Mouse (Mus musculus): ENCODE data around the gene Ext2.

Gene Ext2

DNA sequence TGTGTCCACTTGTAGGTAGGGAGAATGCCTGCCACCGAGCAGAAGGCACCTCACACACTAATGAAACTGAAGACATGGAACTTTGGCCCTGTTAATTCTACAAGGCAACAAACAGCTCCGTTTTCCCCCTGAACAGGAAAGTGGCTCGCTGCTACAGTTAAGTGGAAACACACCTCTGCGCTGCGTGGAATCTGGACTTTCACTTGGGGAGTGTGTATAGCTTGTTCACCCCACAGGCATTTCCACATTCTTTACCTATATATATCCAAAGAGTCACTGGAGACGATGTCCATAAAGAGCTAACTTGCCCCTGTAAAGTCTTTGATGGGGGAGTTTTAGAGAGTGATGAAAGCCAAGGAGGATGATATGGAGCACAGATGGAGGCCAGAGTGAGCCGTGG is 89.7 kb downstream of the Ext2 start:
- DNase-seq, result no peak

DNA sequence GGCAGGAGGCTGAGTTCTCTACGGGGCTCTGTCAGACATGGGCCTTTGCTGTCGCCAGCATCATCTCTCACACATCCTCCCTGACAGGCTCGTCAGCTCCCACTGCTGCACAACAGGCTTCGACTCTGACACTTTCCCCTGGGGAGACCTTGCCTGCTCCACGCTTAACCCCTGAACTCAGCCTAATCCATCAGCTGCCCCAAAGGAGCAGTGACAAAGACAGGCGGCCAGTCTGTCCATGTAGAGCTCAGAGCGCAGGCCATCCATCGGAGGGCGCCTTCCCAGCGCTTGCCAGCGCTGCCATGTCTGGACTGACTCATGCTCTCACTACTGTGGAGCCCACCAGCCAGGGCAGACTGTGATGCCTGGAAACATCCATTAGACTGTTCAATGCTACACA is 92.8 kb downstream of the Ext2 start:
- DNase-seq, result no peak

DNA sequence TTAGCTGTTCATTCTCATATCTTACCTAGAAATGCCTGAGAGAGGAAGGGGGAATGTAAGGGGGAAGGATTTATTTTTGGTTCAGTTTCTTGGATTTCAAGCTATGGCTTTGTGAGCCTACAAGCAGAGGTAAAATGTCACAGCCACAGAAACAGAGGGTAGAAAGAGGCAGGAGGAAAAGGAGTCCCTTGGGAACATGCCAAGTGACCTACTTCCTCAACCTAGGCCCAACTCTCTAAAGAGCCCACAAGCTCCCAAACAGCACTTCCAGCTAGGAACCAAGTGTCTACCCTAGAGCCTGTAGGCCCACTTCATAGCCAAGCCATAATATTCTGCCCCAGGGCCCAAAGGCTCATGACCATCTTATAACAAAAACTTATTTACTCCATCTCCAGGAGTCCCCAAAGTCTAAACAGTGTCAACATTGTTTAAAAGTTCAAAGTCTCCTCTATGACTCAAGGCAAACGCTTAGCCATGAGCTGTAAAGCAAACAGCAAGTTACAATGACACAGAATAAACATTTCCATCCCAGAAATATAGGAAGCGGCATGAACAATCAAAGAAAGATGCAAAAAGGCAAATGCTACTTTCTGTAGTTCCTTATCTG is 99.1 kb downstream of the Ext2 start:
- DNase-seq, result no peak

DNA sequence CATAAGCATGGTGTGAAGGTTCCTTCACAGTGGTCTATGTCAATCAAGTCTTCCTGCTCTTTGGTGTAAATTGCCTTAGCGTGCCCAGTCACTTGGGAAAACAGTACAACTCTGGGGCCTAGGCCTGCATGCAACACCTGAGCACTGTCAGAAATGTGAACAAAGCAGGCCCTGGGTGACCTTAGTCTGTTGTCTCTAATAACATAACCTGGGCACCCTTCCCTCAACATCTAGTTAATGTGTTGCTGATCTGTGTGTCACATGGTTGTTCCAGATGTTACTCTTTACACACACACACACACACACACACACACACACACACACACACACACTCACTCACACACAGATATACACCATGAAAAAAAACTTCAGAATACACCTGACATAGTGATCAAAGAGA is 101.4 kb downstream of the Ext2 start:
- no peak for DNase-seq

DNA sequence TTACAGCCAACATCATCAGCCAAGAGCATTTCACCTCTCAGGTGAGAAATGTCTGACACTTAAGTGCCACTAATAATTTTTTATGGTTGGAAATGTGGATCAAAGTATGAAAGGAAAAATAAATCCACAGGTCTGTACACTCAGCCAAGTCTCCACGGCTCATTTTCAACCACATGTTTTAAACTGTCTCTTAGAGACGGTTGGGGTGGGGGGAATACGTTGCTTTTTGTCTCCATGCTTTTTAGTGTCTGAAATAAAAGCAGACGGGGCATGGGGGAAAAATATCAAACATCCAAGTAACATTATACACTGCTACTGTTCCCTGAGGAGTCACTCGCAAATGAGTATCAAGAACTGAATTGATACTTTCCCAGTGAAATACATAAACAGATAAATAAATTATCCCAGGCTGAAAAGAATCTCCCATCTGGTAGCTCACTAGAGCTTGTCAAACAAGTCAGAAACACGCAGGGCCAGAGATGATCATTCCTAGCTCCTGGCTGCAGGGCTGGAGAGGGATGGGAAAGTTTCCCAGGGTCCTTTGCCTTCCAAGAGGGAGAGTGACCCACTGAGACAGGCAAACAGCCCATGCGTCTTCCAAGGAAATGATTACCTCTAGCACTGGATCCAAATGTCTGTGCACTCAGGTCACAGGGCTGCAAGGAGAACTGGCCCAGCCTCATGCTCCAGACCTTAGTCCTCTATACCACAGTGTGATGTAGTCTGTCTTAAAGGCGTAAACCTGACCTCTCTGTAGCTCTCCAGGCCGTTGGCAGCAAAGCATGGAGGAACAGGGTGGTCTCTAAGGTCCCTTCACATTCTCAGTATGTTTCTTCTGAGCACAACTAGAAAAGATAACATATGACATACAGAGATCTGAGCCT is 102.3 kb downstream of the Ext2 start:
- DNase-seq, result peak; percentile 80 to 86

DNA sequence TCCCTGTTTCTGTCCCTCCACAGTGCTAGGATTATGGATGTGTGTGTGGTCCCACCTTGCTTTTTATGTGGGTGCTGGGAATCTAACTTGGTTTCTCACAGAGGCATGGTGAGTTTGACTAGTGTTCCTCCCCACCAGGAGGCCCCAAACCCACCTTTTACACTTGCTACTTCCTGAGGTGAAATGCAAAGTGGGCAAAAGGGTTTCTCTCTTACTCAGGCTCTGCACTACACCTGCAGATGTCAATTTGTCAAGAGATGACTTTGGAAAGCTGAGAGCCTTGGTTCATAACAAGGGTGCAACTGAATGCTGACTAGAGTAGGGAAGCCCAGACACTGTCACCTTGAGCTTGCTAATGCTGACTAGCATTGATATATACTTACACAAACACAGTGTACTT is 109.1 kb downstream of the Ext2 start:
- DNase-seq, result no peak

DNA sequence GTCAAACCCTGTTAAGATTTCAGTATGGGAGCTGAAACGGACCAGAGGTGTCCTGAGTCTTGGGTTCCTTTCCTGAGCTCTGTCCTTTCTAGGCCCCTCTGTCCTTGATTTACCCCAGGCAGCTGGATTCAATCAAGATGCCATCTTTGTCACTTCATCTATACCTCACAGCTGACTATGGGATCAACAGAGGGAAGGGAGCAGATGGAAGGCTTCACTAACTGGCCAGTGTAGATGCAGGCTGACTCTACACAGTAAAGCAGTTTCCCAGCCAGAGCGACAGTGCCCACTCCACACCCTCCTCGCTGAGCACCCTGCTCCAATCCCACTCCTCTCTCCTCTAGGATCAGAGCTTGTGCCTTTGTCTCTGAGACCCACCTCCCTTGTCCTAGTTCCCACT is 110.9 kb downstream of the Ext2 start:
- no peak for DNase-seq

DNA sequence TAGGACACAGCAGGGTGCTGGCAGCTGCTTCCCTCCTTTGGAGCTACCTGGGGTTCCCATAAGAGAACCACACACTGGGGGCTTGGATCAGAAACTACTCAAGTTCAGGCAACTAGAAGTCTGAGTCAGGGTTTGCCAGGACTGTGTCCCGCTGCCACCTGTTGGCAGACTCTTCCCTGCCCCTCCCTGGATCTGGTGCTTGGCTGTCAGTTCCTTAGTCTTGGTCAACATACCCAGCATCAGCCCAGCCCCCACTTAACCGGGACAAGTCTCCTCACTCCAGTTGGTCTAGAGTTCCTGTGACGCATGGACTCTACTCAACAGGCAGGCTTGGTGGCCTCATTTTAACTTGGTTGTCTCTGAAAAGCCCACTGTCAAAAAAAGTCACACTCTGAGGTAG is 112.7 kb downstream of the Ext2 start:
- DNase-seq, result no peak

DNA sequence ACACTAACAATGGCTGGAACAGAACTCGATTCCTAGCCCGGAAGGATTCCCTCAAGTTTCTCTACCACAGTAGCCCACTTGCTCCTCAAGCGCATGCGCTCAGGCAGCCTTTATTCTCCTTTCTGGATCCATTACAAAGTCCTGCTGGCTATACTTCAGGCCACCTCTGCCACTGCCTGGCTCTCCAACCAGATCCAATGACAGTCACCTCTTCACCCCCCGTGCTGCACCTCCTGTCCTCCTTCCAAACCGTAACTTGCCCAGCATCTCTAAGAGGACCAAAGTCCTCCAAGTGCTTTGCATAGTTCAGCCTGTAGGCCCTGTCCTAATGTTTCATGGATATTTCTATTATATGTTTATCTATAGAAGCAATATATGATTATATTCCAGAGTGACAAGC is 113.1 kb downstream of the Ext2 start:
- DNase-seq, result no peak

DNA sequence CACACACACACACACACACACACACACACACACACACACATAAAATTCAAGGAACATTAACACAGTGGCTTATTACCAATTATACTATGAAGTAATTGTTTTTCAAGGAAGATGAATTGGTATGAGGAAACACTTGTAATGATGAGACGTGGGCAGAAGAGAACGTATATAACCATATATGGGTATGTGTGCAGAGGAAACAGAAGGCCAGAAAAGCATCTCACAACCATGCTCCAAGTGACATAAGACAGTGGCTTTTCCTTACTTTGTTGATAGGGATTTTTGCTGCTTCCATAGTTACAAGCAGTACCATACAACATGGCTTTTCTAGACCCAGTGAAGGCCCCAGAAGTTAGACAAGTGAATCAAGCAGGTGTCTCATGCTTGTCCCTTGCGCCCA is 115.5 kb downstream of the Ext2 start:
- no peak for DNase-seq

DNA sequence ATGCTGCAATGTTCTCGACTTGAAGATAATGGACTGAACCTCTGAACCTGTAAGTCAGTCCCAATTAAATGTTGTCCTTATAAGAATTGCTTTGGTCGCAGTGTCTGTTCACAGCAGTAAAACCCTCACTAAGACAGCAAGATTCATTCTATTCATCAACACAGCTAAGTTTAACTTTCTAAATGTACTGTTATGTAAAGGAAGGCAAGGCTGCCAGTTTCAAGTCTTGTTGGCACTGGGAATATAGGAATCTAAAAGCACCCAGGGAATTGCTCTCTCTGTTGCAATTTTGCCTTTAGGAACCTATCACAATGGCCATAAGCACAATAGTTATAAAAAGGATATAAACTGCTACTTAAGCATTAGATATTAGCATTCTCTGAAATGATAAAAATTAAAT is 116.0 kb downstream of the Ext2 start:
- no peak for DNase-seq

DNA sequence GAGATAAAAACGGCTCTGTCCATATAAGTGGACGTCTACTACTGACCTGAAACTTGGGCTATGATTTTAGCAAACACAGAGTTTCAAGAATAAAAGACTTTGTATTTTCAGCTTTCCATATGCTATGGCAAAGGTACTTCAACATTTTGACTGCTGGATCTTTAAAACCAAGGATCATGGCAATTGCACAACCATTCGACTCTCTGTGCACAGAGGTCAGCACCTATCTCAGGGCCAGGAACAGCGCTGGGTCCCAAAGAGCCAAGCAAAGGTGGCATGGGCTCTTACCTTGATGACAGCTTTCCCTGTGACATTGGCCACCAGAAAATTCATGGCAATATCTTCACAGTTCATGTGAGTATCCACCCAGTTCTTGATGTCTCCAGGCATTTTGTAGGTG is 118.2 kb downstream of the Ext2 start:
- no peak for DNase-seq

DNA sequence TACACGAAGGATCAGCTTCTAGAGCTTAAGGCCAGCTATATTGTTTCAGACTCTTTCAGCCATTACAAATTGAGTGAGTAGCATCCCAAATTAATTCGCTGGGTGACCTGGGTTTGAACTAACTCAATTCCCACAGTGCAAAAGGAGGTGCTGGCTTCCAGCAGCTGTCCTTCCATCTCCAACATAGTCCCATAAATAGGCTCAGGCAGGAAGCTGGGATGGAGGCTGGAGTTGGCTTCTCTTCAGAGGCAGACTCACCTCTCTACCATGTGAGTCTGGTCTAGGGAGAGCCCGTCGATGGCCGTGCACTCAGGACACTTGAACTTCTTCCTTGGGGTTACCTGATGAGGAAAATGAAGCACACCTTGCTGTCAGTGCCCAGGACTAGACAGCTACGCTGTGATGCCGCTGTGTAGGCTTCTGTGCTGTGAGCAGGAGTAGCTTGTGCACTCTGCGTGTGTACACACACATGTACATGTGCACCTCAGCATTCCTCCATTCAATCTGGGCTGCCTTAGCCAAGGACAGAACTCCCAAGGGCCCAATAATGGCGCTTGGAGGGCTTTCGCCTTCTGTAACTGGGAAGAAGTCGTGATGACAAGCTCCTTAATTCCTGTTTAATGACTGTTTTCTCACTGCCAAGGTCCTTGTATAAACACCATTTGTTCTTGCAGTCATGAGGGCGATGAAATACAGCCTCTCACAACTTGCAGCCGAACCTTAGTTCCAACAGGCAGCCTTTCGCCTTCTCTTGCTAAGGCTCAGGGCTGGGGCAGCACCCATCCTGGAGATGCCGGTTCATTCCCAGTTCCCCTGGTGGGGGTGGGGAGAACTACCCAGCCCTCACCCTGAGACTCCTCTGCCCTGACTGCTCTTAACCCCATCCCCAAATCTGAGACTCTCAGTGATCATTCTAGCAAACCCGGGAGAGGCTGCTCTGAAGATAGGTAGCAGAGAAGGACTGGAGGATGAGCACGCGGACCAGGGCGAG is 119.1 kb downstream of the Ext2 start:
- no peak for DNase-seq

DNA sequence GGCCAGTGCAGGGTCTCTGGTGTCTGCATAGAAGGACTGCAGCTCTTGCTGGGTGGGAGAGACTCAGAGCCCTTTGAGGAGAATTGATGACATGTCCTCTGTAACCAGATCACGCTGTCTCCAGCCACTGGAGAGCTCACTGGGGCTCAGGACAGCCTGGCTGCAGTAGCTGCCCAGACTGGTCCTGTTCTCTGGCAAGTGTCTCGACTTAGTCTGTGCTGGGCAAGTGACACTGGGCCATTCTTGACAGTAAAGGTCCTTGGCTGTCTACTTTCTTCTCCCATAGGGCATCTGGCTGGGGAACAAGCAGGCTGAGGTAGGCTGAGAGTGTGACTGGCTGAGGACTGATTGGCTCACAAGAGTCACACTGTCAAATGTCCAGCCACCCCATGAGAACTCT is 123.0 kb downstream of the Ext2 start:
- no peak for DNase-seq

DNA sequence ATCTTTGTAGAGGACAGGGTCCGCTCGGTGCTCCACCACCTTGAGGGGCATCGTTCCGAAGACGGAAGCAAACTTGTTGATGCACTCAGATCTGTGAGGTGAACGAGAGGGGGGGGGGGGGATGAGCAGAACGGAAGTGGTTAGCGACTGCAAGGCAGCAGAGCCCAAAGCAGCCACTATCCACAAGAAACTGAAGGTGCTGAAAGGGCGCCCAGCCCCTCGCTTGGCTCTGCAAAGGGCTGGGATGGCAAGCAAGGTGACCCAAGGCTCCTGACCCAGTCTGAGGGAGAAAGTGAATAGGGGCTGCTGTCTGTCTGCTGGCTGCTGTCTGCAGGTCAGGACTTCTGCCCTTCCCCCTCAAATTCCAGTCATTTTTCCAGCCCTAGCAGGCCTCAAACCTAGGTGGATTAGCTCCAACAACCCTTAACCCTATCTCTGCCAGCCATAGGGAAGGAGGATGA is 126.2 kb downstream of the Ext2 start:
- no peak for DNase-seq

DNA sequence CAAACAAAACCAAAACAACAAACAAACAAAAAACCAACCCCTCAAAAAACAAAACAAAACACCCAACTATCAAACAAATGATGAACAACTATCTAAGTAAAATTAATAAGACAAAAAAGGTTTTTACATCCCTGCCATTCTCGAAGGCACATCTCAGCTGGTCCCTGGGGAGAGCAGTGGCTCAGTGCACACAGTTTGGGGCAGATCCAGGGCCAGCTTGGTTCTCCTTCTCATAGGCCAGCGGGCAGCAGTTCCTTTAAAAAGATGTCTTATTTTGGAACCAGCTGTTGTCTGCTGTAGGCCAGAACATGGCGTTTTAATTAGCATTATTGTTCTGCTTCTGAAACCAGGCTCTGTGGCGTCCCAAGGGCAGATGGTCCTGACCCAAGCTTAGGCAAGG is 129.3 kb downstream of the Ext2 start:
- DNase-seq, result peak; percentile 70 to 76

DNA sequence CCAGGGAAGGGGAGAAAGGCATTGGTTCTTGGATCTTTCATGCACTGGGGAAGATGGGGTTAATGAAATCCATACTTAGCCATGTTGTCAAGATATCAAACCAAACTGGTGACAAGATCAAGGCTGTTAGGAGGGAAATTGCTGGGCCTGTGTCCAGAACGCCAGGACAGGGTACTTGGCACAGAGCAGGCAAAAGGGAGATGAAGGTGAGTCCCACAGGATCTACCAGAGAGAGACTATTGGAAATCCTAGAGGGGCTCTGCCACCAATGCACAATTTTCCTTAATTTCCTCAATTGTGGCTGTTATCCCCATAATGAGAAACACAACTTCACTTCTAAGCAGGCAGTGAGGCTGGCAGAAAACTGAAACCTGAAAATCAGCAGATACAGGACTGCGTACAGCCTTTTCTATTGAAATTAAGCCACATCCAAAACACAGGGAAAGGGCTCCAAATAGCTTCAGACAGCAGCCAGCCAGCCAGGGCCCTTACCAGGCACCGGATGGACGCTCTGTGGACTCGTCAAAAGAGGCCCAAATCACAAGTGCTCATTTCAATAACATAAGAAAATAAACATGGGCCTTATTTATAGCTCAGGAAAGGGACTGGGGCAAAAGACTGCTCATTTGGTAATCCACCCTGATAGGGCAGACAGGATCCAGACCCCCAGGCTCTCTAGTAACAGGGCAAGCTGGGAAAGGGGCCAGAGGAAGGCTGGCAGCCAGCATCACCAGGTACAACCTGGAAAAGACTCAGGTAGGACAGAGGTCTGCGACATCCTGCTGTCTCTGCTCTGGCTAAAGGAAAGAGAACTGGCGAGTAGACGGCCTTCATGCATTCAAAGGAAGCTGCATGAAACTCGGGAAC is 132.1 kb downstream of the Ext2 start:
- DNase-seq, result peak; percentile 65 to 79

DNA sequence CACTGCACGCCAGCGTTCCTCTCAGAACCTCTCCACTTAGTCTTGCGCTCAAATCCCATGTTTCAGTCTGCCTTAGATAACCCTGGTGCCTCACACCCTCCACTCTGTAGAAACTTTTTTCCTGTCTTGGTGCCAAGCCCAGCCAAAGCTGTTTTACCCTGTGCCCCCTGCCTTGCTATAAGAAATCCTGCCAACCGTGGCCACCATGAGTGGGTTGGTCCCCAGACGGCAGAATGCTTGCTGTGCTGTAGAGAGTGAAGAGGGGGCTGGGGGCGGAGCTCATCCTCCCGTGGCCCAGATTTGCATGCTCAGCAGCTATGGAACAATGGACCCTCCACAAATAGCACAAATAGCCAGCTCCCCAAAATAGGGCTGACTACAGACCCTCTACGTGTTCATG is 138.7 kb downstream of the Ext2 start:
- DNase-seq, result no peak

DNA sequence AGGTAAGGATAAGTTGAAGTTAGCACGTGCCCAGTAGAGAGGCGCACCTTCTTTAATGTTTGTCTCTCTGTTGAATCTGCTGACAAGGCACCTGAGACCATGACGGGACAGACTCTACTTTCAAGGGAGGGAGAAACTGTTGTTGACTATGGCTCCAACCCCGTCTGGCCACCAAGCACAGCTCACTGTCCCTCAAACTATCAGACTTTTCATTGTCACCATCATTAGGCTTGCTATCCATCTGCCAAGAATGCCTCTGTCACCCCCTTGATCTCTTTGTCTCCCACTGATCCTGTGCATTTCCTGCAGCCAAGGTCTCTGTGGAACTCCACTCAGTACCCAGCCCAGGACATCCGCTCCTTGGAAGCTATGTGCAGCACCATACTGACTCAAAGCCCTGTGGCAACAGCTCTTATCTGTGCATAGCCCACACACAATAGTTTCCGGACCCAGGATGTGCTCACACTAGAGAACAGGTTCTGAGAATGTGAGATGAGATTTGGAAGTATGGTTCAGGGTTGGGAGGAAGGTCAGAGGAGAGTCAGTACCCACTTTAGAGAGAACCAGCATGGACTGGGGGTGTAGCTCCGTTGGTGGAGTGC is 139.7 kb downstream of the Ext2 start:
- no peak for DNase-seq

DNA sequence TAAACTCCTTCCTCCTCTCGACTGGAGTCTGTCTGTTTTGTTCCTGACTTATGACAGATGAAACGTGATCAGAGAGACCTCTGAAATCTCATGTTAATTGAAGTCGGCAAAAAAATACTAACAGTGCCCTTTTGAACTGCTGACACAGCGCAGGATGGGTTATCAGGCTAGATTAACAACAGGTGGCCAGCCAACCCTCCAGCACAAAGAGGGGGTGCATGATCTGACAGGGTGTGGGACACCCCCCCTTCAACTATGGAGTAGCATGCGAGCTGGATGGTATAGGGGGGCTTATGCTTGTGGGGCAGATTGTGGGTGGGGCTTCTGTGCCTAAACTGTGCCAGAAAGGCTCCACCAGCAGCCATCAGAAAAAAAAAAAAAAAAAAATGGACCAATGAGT is 141.0 kb downstream of the Ext2 start:
- no peak for DNase-seq

DNA sequence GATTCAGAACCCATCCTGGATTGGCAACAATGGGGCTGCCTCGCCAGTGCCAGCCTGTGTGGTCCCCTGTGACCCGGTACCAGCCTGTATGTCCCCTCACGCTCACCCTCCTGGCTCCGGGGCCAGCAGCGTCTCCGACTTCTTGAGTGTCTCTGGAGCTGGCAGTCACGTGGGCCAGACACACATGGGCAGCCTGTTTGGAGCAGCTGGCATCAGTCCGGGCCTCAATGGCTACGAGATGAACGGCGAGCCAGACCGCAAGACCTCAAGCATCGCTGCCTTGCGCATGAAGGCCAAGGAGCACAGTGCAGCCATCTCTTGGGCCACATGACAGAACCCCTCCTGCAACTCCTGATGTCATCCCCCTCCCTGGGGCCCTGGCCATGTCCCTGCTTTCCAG is 145.1 kb downstream of the Ext2 start:
- peak; percentile 65 to 73 for DNase-seq

Data from cerebellum, postnatal 10 days (tissue).